Mouse (Mus musculus) liver, embryonic 14.5 days (tissue): Measurements from ENCODE around the gene Mctp2. TPM values are rescaled to one million over a fixed set of nuclear protein-coding genes. Genes with fewer than 3 reads are reported as not detected.

Source experiments
- ATAC-seq: fragments of 200-750 bp; cut with Nextera tagmentation; 2 replicates; pipeline ENCODE4 v1.8.0; 2017; ENCODE audit warnings: moderate number of reproducible peaks, mild to moderate bottlenecking, moderate library complexity; ENCODE audit not compliant: insufficient read depth
- DNase-seq, 3 experiments: peaks; one replicate each; pipeline ENCODE4 v3.0.0-alpha.2; 2012 to 2013; ENCODE audit warnings: low read depth in 3 of 3, low spot score in 3 of 3
- H3K27ac ChIP-seq: fragments of 300-500 bp; sonication (generic); 2 replicates; pipeline ENCODE4 v1.5.1; 2014; ENCODE audit warnings: moderate library complexity, mild to moderate bottlenecking, control low read depth, inconsistent platforms
- H3K27me3 ChIP-seq: fragments of 300-500 bp; sonication (generic); 2 replicates; pipeline ENCODE4 v1.6.1; 2014; ENCODE audit warnings: mild to moderate bottlenecking, low read length, moderate library complexity; ENCODE audit not compliant: control insufficient read depth, insufficient read depth
- H3K36me3 ChIP-seq: fragments of 300-500 bp; sonication (generic); replicated peaks from 2 replicates; pipeline ENCODE4 v1.6.1; 2014; ENCODE audit warnings: low read depth; ENCODE audit not compliant: control insufficient read depth, insufficient read depth
- H3K4me1 ChIP-seq, 2 experiments: fragments of 200-500 bp in 1 of 2; fragments of 300-500 bp in 1 of 2; sonication (generic) in 1 of 2; replicated peaks; 2 replicates each; pipeline ENCODE4 v1.6.1; 2012 to 2014; ENCODE audit warnings: antibody characterized with exemption in 1 of 2, inconsistent platforms in 1 of 2, low read length in 1 of 2; ENCODE audit not compliant: control insufficient read depth in 2 of 2, insufficient read depth in 2 of 2
- H3K4me2 ChIP-seq: fragments of 300-500 bp; sonication (generic); 2 replicates; pipeline ENCODE4 v1.6.1; 2014; ENCODE audit warnings: low read depth, mild to moderate bottlenecking, control low read depth, moderate library complexity
- H3K4me3 ChIP-seq, 2 experiments: fragments of 200-500 bp in 1 of 2; fragments of 300-500 bp in 1 of 2; sonication (generic) in 1 of 2; 2 replicates each; pipeline ENCODE4 v1.5.1; 2012 to 2014; ENCODE audit warnings: low read depth in 2 of 2, low read length in 2 of 2, mild to moderate bottlenecking in 2 of 2, control low read depth in 1 of 2, inconsistent platforms in 1 of 2, moderate library complexity in 1 of 2; ENCODE audit not compliant: insufficient read depth in 1 of 2
- H3K9ac ChIP-seq: fragments of 300-500 bp; sonication (generic); replicated peaks from 2 replicates; pipeline ENCODE4 v1.6.1; 2014; ENCODE audit warnings: mild to moderate bottlenecking, control low read depth, moderate library complexity
- H3K9me3 ChIP-seq: fragments of 300-500 bp; sonication (generic); 2 replicates; pipeline ENCODE4 v1.6.1; 2016; ENCODE audit warnings: low read length, mixed read lengths; ENCODE audit not compliant: control insufficient read depth
- CTCF ChIP-seq: IDR thresholded peaks from 2 replicates; pipeline ENCODE4 v1.5.1; 2016; ENCODE audit warnings: antibody characterized with exemption, low read depth, control low read depth
- EP300 ChIP-seq: IDR thresholded peaks from 2 replicates; pipeline ENCODE4 v1.6.1; 2016; ENCODE audit warnings: antibody characterized with exemption, low read depth
- WGBS: fragments of 180-500 bp; shearing (Covaris S2); extraction: QIAGEN DNeasy Blood & Tissue Kit; methylation state at CpG from one replicate; pipeline ENCODE4 v1.1.7; 2014; ENCODE audit not compliant: insufficient replicate concordance; 5-methylcytosine and 5-hydroxymethylcytosine counted together
- polyA plus RNA-seq, 2 experiments: library from polyadenylated mRNA; depleted of rRNA in 1 of 2; stranded (reverse) in 1 of 2; unstranded in 1 of 2; fragments of >200 nt; fragmentation: Nextera tagmentation in 1 of 2; extraction: Ambion mirVana in 1 of 2; gene quantifications; 2 replicates each; pipeline versions ENCODE4 v1.2.1 to v1.2.3; 2012 to 2014

Mctp2 gene
- polyA plus RNA-seq, 2 experiments, result 0.13 to 0.20 TPM

DNA sequence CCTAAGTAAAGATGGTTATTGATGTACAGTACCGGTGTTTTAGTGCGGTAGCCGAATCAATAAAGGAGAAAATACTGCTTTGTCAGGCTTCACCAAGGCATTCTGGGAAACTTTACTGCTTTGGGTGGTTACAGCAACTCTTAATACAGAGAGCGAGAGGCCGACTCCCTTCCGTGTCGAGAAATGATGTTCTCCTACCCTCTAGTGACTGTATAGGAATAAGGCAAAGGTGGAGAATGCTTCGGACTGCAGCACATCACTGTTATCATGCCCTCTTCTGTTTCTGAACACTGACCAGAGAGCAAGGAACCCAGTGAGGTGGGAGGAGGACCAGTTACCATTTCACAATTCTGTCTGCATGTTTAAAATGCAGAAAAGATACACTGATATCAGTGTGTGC, 83.9 kb downstream of the Mctp2 start:
- Histone ChIP-seq H3K9me3 (no peaks in the 10 kb centered on the region), H3K4me3 (no peak overlapping the region), H3K4me2 (no peak overlapping the region), H3K36me3 (no peaks in the 10 kb centered on the region), H3K4me1 (no peaks in the 10 kb centered on the region), H3K27me3 (no peaks in the 10 kb centered on the region), H3K27ac (no peak overlapping the region), H3K9ac (no peak overlapping the region)
- ATAC-seq (no peak), DNase-seq (no peak)
- 72% methylated on average over 8 of the region's 8 CpGs for WGBS
- TF ChIP-seq EP300 (no peak), CTCF (no peak)

- no peak overlapping the region for H3K4me3 ChIP-seq
- no peak overlapping the region for H3K27ac ChIP-seq
- WGBS, result 37% methylated on average over 7 of the region's 7 CpGs
- no peaks in the 10 kb centered on the region for H3K36me3 ChIP-seq
- H3K4me2 ChIP-seq, result no peak overlapping the region
- no peaks in the 10 kb centered on the region for H3K4me1 ChIP-seq
- DNase-seq, result no peak
- ATAC-seq, result no peak
- no peaks in the 10 kb centered on the region for H3K27me3 ChIP-seq
- TF ChIP-seq CTCF, result no peak
- no peak for TF ChIP-seq EP300
- H3K9ac ChIP-seq, result no peak overlapping the region
- H3K9me3 ChIP-seq, result no peaks in the 10 kb centered on the region
Measured at GRCm38 (mm10) chr7:72218048-72218447, 88.4 kb downstream of the Mctp2 start.

DNA sequence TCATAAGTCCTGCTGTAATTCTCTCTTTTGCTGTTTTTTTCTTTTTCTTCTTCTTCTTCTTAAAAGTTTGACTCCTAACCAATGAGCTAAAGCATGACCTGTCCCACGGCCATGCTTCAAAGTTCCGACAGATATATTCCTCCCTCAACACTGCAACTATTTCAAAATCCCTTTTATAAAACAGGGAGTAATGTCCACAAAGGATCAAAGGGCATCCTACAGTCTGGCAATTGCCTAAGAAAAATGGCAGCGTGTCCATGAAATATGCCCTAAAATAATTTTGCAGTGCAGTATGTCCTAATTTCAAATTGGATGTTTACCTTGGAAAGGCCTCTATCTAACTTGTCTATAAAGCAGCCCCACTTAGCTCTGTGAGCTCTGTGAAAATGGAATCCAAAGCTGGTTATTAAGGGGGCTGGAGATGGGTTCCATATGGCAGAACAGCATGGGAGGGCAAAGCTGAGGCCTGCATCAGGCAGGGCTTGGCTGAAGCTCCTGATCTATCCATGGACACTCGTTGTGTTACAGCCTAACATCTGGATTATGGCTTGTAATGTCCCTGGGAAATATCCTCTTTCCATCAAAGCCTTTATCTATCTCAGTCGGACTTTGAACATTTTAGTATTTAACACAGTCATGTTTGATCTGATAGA, 90.7 kb downstream of the Mctp2 start:
- Histone ChIP-seq H3K4me2 (no peak overlapping the region), H3K27ac (no peak overlapping the region), H3K9ac (no peak overlapping the region), H3K4me3 (no peak overlapping the region), H3K9me3 (no peaks in the 10 kb centered on the region), H3K27me3 (no peaks in the 10 kb centered on the region), H3K36me3 (no peaks in the 10 kb centered on the region), H3K4me1 (no peaks in the 10 kb centered on the region)
- WGBS, result 52% methylated on average over 5 of the region's 5 CpGs
- DNase-seq (no peak), ATAC-seq (no peak)
- TF ChIP-seq CTCF (no peak), EP300 (no peak)

DNA sequence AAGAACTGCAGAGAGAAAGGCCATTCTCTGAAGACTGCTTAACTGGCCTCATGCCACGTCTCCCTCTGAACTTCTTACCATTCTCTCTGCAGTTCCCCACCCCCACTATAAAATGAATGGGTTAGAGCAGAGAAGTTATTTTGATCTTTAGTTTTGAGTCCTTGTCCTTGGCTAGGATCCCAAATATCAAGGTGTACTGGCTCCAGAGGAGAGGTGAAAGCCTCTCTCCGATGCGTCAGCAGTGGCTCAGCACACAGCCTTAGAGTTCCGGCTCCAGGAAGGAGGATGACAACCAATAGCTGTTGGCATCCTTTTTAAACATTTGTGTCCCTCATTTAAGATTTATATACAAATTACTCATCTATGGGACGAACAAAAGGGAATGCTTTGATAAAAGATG, 96.2 kb downstream of the Mctp2 start:
- Histone ChIP-seq H3K4me1 (no peaks in the 10 kb centered on the region), H3K9me3 (no peaks in the 10 kb centered on the region), H3K4me3 (no peak overlapping the region), H3K27me3 (no peaks in the 10 kb centered on the region), H3K9ac (no peak overlapping the region), H3K27ac (no peak overlapping the region), H3K4me2 (no peak overlapping the region), H3K36me3 (no peaks in the 10 kb centered on the region)
- ATAC-seq (no peak), DNase-seq (no peak)
- 72% methylated on average over 5 of the region's 5 CpGs for WGBS
- TF ChIP-seq EP300, result no peak

DNA sequence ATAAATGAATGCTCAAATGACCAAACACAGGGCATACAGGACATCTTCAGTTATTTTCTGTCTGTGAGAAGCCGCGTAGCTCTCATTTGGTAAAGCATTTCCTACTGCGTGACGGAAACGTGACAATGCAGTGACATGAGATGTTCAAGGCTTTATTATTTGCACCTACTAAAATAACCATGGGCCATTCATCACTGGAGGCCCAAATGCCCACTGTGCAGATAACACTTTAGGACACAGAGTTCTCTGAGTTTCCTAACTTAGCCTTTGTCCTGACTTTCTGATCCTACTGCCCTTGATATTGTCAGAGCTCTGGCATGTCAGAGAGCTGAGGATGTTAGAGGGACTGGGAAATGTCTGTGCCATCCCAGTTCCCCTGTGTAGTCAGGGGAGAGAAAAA, 97.1 kb downstream of the Mctp2 start:
- no peak for ATAC-seq
- H3K36me3 ChIP-seq, result no peaks in the 10 kb centered on the region
- no peaks in the 10 kb centered on the region for H3K9me3 ChIP-seq
- H3K9ac ChIP-seq, result no peak overlapping the region
- 73% methylated on average over 5 of the region's 5 CpGs for WGBS
- H3K27me3 ChIP-seq, result no peaks in the 10 kb centered on the region
- H3K4me1 ChIP-seq, result no peaks in the 10 kb centered on the region
- no peak overlapping the region for H3K4me2 ChIP-seq
- TF ChIP-seq CTCF, result no peak
- TF ChIP-seq EP300, result no peak
- no peak overlapping the region for H3K4me3 ChIP-seq
- no peak overlapping the region for H3K27ac ChIP-seq
- no peak for DNase-seq
